ENCODE assay signal across 16 mouse cellular contexts in genomic region chr5:66005041-66005678, GRCm38 (mm10). TPM values are rescaled to one million over a fixed set of nuclear protein-coding genes. Genes with fewer than 3 reads are reported as not detected.
DNase-seq lines count a peak whose midpoint lies in the region; ATAC-seq and TF ChIP-seq lines count a peak whose summit lies in the region.
"Had no signal": no experiment of that assay in that cellular context is flagged by ENCODE, and none has a peak within 500 bp of the region (broad histone marks: within the 10 kb centered on the region; RNA-seq: fewer than 3 reads in every experiment).

No protein-coding gene starts in this region.

- DNase-seq in lung, adult 18-20 months, result peak; percentile 56 to 66
- DNase-seq in lung, postnatal 4 days, result no peak
- DNase-seq in kidney, postnatal 4 days, result peak; percentile 32 to 43
- no peak for DNase-seq in midbrain, postnatal 0 days (ENCODE audit: low spot score)
- DNase-seq in B cell, adult 2 months, result no peak
- DNase-seq: adrenal gland, postnatal 10 days; cerebellum, adult 9-10 months; right cerebral cortex, postnatal 14 days had no signal

- 45% methylated on average over 16 of the region's 16 CpGs for WGBS in stomach, embryonic 14.5 days
- WGBS in midbrain, postnatal 0 days, result 44% methylated on average over 16 of the region's 16 CpGs

- ATAC-seq in granulocyte monocyte progenitor cell, adult 5-6 weeks (replicated peaks; ENCODE audit: poor library complexity, severe bottlenecking), result peak; percentile 59
- 0 out of 2 replicates have a peak, but pooled peaks have one; percentile 24 for ATAC-seq in stomach, embryonic 14.5 days (ENCODE audit: insufficient number of reproducible peaks, insufficient read depth, low FRiP score, low read depth)
- ATAC-seq in midbrain, postnatal 0 days (ENCODE audit: low FRiP score), result no peak
- no peak for ATAC-seq in activated CD4-positive, CD25-positive, alpha-beta regulatory T cell, adult 4 months

- TF ChIP-seq CTCF in midbrain, postnatal 0 days (IDR thresholded peaks at IDR 0.05), result no peak

- no peaks in the 10 kb centered on the region for H3K36me3 ChIP-seq in stomach, embryonic 14.5 days (ENCODE audit: control insufficient read depth, insufficient read depth, low read length)
- H3K36me3 ChIP-seq in midbrain, postnatal 0 days (ENCODE audit: insufficient read depth, low read length), result no peaks in the 10 kb centered on the region
- H3K36me3 ChIP-seq: hindbrain, embryonic 13.5 days; neural tube, embryonic 12.5 days had no signal

- H3K4me1 ChIP-seq in stomach, embryonic 14.5 days (ENCODE audit: control insufficient read depth, insufficient read depth, low read length), result no peaks in the 10 kb centered on the region
- no peaks in the 10 kb centered on the region for H3K4me1 ChIP-seq in midbrain, postnatal 0 days (ENCODE audit: insufficient read depth, low read length)
- H3K4me1 ChIP-seq: hindbrain, embryonic 13.5 days had no signal

- H3K4me2 ChIP-seq in stomach, embryonic 14.5 days (replicated peaks; ENCODE audit: low read depth, low read length), result peak overlapping the region; percentile 6; the same call in 1 of the 2 replicates
- no peak overlapping the region for H3K4me2 ChIP-seq in midbrain, postnatal 0 days (ENCODE audit: low read depth, low read length, poor library complexity, severe bottlenecking)
- H3K4me2 ChIP-seq: hindbrain, embryonic 13.5 days; neural tube, embryonic 12.5 days had no signal

- peak overlapping the region; percentile 87 for H3K27ac ChIP-seq in stomach, embryonic 14.5 days (ENCODE audit: low read length)
- H3K27ac ChIP-seq in midbrain, postnatal 0 days (ENCODE audit: low read depth, low read length), result no peak overlapping the region
- H3K27ac ChIP-seq: hindbrain, embryonic 13.5 days; left cerebral cortex, adult 2 months; neural tube, embryonic 12.5 days had no signal

- H3K4me3 ChIP-seq in stomach, embryonic 14.5 days (ENCODE audit: low read depth, low read length), result no peak overlapping the region
- no peak overlapping the region for H3K4me3 ChIP-seq in midbrain, postnatal 0 days (ENCODE audit: low read depth, low read length)
- H3K4me3 ChIP-seq: hindbrain, embryonic 13.5 days; left cerebral cortex, adult 2 months; megakaryocyte, embryonic 14.5 days; neural tube, embryonic 12.5 days had no signal

- H3K27me3 ChIP-seq in stomach, embryonic 14.5 days (ENCODE audit: control insufficient read depth, insufficient read depth, low read length), result no peaks in the 10 kb centered on the region
- H3K27me3 ChIP-seq in midbrain, postnatal 0 days (ENCODE audit: insufficient read depth, low read length), result no peaks in the 10 kb centered on the region
- H3K27me3 ChIP-seq: hindbrain, embryonic 13.5 days; neural tube, embryonic 12.5 days had no signal

- H3K9me3 ChIP-seq in stomach, embryonic 14.5 days (ENCODE audit: control insufficient read depth, low read depth, low read length), result no peaks in the 10 kb centered on the region
- H3K9me3 ChIP-seq in midbrain, postnatal 0 days (ENCODE audit: low read length), result no peaks in the 10 kb centered on the region
- H3K9me3 ChIP-seq: hindbrain, embryonic 13.5 days; megakaryocyte, embryonic 14.5 days; neural tube, embryonic 12.5 days had no signal

- no peak overlapping the region for H3K9ac ChIP-seq in stomach, embryonic 14.5 days (replicated peaks; ENCODE audit: low read depth, low read length)
- H3K9ac ChIP-seq in midbrain, postnatal 0 days (replicated peaks; ENCODE audit: low read length, poor library complexity, severe bottlenecking), result no peak overlapping the region
- H3K9ac ChIP-seq: hindbrain, embryonic 13.5 days; neural tube, embryonic 12.5 days had no signal

RNA-seq across cellular contexts. Expression of gene 9130230L23Rik, which starts 1.1 kb away (rescaled TPM):
- total RNA-seq in granulocyte monocyte progenitor cell, adult 5-6 weeks (2014; fragmentation: Nextera tagmentation), result not detected in 2 replicates
- not detected in 2 replicates for total RNA-seq in granulocyte monocyte progenitor cell, adult 5-6 weeks (2017)
- polyA plus RNA-seq in stomach, embryonic 14.5 days (2014; fragmentation: Nextera tagmentation; extraction: Ambion mirVana), result 2.2 and 3.0 TPM in 2 replicates
- total RNA-seq in midbrain, postnatal 0 days (2014; rRNA removed), result not detected in 2 replicates
- polyA plus RNA-seq in midbrain, postnatal 0 days (2015; fragmentation: Nextera tagmentation; extraction: Ambion mirVana), result not detected in 2 replicates
- 1 to 10 TPM in 1 of 2 experiments, not detected in 1; 1.0 TPM for polyA plus RNA-seq in activated CD4-positive, CD25-positive, alpha-beta regulatory T cell, adult 4 months (2017; shearing (Covaris generic))
- total RNA-seq: adrenal gland, postnatal 10 days; gastrocnemius, adult 18-20 months; left cerebral cortex, adult 2 months had no signal

Comparison
In these comparisons a context has a peak if more than half of its experiments do, and no peak if none do; other contexts are left out.
1. DNase-seq: peak in lung, adult 18-20 months (2 of 2) and kidney, postnatal 4 days (2 of 2); none in lung, postnatal 4 days (0 of 2), midbrain, postnatal 0 days (single experiment) and B cell, adult 2 months (0 of 2).
2. ATAC-seq: peak in granulocyte monocyte progenitor cell, adult 5-6 weeks (single experiment) and stomach, embryonic 14.5 days (single experiment); none in midbrain, postnatal 0 days (single experiment) and activated CD4-positive, CD25-positive, alpha-beta regulatory T cell, adult 4 months (single experiment).